Mouse (Mus musculus) midbrain, embryonic 11.5 days (tissue): ENCODE data around the gene Eno1. TPM values are rescaled to one million over a fixed set of nuclear protein-coding genes. Genes with fewer than 3 reads are reported as not detected.

ENCODE experiments used
- ATAC-seq: fragments of 200-750 bp; cut with Nextera tagmentation; 2 replicates; pipeline ENCODE4 v1.8.0; 2017; ENCODE audit warnings: moderate TSS enrichment, moderate library complexity; ENCODE audit not compliant: low FRiP score
- DNase-seq: peaks from one replicate; pipeline ENCODE4 v3.0.0; 2015; ENCODE audit warnings: low spot score; ENCODE audit errors: missing footprints
- H3K27ac ChIP-seq: fragments of 300-500 bp; sonication (generic); 2 replicates; pipeline ENCODE4 v1.5.1; 2014; ENCODE audit warnings: low read depth, low read length
- H3K27me3 ChIP-seq: fragments of 300-500 bp; sonication (generic); 2 replicates; pipeline ENCODE4 v1.6.1; 2014; ENCODE audit warnings: mild to moderate bottlenecking, low read length, moderate library complexity, mixed read lengths; ENCODE audit not compliant: control insufficient read depth, insufficient read depth
- H3K36me3 ChIP-seq: fragments of 300-500 bp; sonication (generic); 2 replicates; pipeline ENCODE4 v1.6.1; 2014; ENCODE audit warnings: mild to moderate bottlenecking, low read length, moderate library complexity, mixed read lengths; ENCODE audit not compliant: control insufficient read depth, insufficient read depth
- H3K4me1 ChIP-seq: fragments of 300-500 bp; sonication (generic); 2 replicates; pipeline ENCODE4 v1.6.1; 2014; ENCODE audit warnings: low read length; ENCODE audit not compliant: control insufficient read depth, insufficient read depth
- H3K4me2 ChIP-seq: fragments of 300-500 bp; sonication (generic); 2 replicates; pipeline ENCODE4 v1.6.1; 2014; ENCODE audit warnings: mild to moderate bottlenecking, moderate library complexity
- H3K4me3 ChIP-seq: fragments of 300-500 bp; sonication (generic); 2 replicates; pipeline ENCODE4 v1.5.1; 2014; ENCODE audit warnings: low read depth, low read length
- H3K9ac ChIP-seq: fragments of 300-500 bp; sonication (generic); 2 replicates; pipeline ENCODE4 v1.6.1; 2014; ENCODE audit warnings: low read length
- H3K9me3 ChIP-seq: fragments of 300-500 bp; sonication (generic); 2 replicates; pipeline ENCODE4 v1.6.1; 2016; ENCODE audit warnings: low read length; ENCODE audit not compliant: control insufficient read depth
- WGBS: fragments of 180-500 bp; shearing (Covaris S2); extraction: QIAGEN DNeasy Blood & Tissue Kit; methylation state at CpG from one replicate; pipeline ENCODE4 v1.1.7; 2014; 5-methylcytosine and 5-hydroxymethylcytosine counted together
- polyA plus RNA-seq: library from polyadenylated mRNA; unstranded; fragments of >200 nt; fragmentation: Nextera tagmentation; extraction: Ambion mirVana; gene quantifications from 2 replicates; pipeline ENCODE4 v1.2.1, GENCODE M21; 2014

Eno1 gene
- polyA plus RNA-seq, 1 experiment from 2014 or later = 1,518 TPM

- Histone ChIP-seq H3K27ac (no peak overlapping the region), H3K27me3 (no peaks in the 10 kb centered on the region), H3K9me3 (no peaks in the 10 kb centered on the region), H3K4me1 (no peaks in the 10 kb centered on the region), H3K4me2 (no peak overlapping the region), H3K4me3 (no peak overlapping the region), H3K36me3 (0 out of 2 replicates have a peak, but pooled peaks cover 7% of the 10 kb centered on the region), H3K9ac (no peak overlapping the region)
- 98% methylated on average over 7 of the region's 7 CpGs for WGBS
- ATAC-seq (no peak), DNase-seq (peak; percentile 47)
Observed at GRCm38 (mm10) chr4:150294870-150295269, 58.3 kb downstream of the Eno1 start.

GRCm38 (mm10) chr4:150295966-150296365 is 59.4 kb downstream of the Eno1 start:
- Histone ChIP-seq H3K27ac (no peak overlapping the region), H3K36me3 (0 out of 2 replicates have a peak, but pooled peaks cover 2% of the 10 kb centered on the region), H3K9ac (no peak overlapping the region), H3K4me3 (no peak overlapping the region), H3K4me2 (no peak overlapping the region), H3K4me1 (no peaks in the 10 kb centered on the region), H3K27me3 (no peaks in the 10 kb centered on the region), H3K9me3 (no peaks in the 10 kb centered on the region)
- DNase-seq (peak; percentile 82), ATAC-seq (no peak)
- 97% methylated on average over 7 of the region's 7 CpGs for WGBS

Other genes starting within 250 kb of the Eno1 start
- 1.7 and 2.4 TPM in 2 replicates for gene H6pd, start 227.7 kb upstream of the Eno1 start, polyA plus RNA-seq
- 0.10 and 0.15 TPM in 2 replicates for gene Gpr157, start 149.4 kb upstream of the Eno1 start, polyA plus RNA-seq
- 1.1 and 1.6 TPM in 2 replicates for gene Slc2a5, start 117.4 kb upstream of the Eno1 start, polyA plus RNA-seq
- not detected in 2 replicates for gene Slc2a7, start 87.7 kb upstream of the Eno1 start, polyA plus RNA-seq
- 0.25 TPM in 1 of 2 replicates, not detected in the other for gene Car6, start 35.4 kb upstream of the Eno1 start, polyA plus RNA-seq
- 34.2 and 36.8 TPM in 2 replicates for gene Rere, start 44.9 kb downstream of the Eno1 start, polyA plus RNA-seq